Mouse (Mus musculus) lung, postnatal 0 days (tissue): Measurements from ENCODE around the gene Jmjd7.

Source experiments
- CTCF ChIP-seq: IDR thresholded peaks from 2 replicates; pipeline ENCODE4 v1.5.1; 2016; ENCODE audit warnings: antibody characterized with exemption, mild to moderate bottlenecking
- EP300 ChIP-seq: IDR thresholded peaks from 2 replicates; pipeline ENCODE4 v1.6.1; 2016; ENCODE audit warnings: antibody characterized with exemption, mild to moderate bottlenecking, control low read depth

DNA sequence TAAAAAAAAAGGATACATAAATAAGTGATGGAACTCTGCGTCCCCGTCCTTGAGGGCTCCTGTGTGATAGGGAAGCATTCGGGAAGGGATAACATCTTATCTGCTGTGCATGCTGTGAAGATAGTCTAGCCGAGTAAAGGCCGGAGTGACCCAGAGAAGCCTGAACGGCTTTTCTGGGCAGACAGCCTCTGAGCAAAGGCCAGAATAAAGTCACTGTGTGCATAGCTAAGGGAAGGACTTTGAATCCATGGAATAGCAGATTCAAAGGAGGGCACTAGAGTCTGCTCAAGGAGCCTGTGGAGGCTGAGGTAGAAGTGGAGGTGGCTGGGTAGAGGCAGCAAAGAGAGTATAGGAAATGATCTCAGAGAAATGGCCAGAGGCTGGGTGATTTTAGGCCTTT is 32.4 kb upstream of the Jmjd7 start:
- no peak for TF ChIP-seq CTCF
- TF ChIP-seq EP300, result no peak
